Mouse (Mus musculus) cerebellum, adult 2 months (tissue): ENCODE measurements at regions not wholly inside any gene's neighbourhood (a gene's known extent, or its start where the extent isn't known, plus 50 kb on each side); places are given as distances from the start of the nearest gene placed in this dataset.

ENCODE experiments used
- CTCF ChIP-seq: fragments of 200-500 bp; IDR thresholded peaks from 2 replicates; pipeline ENCODE4 v1.5.1; 2011; ENCODE audit warnings: low read depth, mild to moderate bottlenecking, control low read depth, low read length, moderate library complexity, borderline replicate concordance; ENCODE audit not compliant: insufficient read depth
- POLR2A ChIP-seq: fragments of 200-500 bp; IDR thresholded peaks from 2 replicates; pipeline ENCODE4 v1.6.1; 2011; ENCODE audit warnings: low read length, control low read depth, borderline replicate concordance; ENCODE audit not compliant: insufficient read depth

DNA sequence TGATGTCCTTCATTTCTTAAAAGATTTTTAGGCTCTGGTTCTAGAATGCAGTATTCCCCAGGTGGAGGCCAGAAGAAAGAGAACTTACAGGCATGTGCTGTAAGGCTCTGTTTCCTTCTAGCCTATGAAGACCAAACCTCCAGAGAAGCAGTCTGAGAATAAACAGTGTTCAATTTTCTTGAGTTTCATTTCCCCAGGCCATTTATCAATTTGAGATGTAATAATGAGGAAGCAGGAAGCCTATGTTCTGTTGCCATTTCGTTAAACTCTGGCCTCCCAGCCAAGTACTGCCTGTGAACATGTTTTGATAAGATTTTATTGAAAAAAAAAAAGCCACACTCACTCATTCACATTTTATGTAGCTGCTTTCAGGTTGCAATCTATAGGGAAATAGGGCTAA, 347.7 kb upstream of the Agtr1b start:
- TF ChIP-seq POLR2A (no peak), CTCF (no peak)
